Mouse (Mus musculus): ENCODE measurements around the gene Cux1. TPM values are rescaled to one million over a fixed set of nuclear protein-coding genes. Genes with fewer than 3 reads are reported as not detected.

Cux1 gene
- polyA plus RNA-seq, 1 experiment, result 46.6 TPM

DNA sequence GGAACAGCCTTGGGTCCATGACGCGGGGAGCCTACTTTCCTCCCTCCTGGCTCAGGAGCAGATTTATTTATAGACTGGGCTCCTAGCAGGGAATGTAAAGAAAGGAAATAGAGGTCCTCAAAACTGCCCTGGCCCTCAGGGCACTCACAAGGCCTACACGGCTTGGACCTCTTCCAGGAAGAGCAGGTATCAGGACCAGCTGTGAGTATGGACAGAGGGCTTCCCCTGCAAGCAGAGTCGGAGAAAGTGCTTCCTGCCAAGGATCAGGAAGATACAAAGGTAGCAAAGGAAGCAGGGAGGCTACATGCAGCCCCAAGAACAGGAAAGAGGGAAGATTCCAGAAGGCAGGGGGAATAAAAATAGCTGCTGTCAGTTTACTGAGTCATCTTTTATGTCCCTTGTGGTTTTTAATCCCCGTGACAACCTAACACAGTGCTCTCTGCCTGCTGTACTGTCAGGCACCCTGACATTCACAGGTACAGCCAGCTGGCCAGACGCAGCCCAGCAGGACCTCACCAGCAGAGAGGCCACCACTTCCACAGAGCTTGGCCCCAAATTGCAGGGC lies 66.9 kb downstream of the Cux1 start:
- H3K4me1 ChIP-seq (ENCODE audit: control insufficient read depth, insufficient read depth, low read length), result peaks cover 23% of the 10 kb centered on the region
- DNase-seq, result no peak
- H3K4me3 ChIP-seq (replicated peaks; ENCODE audit: extremely low read depth, low read depth, low read length), result no peak overlapping the region
- 37% methylated on average over 6 of the region's 6 CpGs for WGBS
- no peak for TF ChIP-seq POLR2A (IDR thresholded peaks at IDR 0.05; ENCODE audit: borderline replicate concordance, extremely low read depth, low read depth, low read length)
- TF ChIP-seq CTCF (IDR thresholded peaks at IDR 0.05; ENCODE audit: insufficient read depth, low read length), result no peak

DNA sequence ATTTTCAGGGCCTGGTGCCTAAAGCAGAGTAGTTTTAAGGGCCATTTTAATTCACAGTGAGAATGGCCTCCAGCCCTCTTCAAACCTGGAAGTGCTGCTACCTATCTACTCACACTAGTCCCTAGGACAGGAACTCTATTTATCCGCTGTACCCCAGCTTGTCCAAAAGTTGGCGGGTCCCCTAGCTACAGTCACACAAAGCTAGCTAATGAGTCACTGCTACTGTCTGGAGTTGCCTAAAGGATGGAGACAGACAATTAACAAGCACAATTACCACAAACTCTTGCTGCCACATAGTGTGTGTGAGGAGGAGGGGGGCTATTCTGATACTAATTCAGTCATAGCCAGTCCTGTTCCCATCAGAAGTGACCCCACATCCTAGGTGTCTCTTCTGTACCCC lies 68.0 kb downstream of the Cux1 start:
- no peak for TF ChIP-seq CTCF (IDR thresholded peaks at IDR 0.05; ENCODE audit: insufficient read depth, low read length)
- TF ChIP-seq POLR2A (IDR thresholded peaks at IDR 0.05; ENCODE audit: borderline replicate concordance, extremely low read depth, low read depth, low read length), result no peak
- no peak overlapping the region for H3K4me3 ChIP-seq (replicated peaks; ENCODE audit: extremely low read depth, low read depth, low read length)
- H3K4me1 ChIP-seq (ENCODE audit: control insufficient read depth, insufficient read depth, low read length), result peaks cover 23% of the 10 kb centered on the region
- DNase-seq, result no peak
- WGBS, result 65% methylated on average over 2 of the region's 2 CpGs

DNA sequence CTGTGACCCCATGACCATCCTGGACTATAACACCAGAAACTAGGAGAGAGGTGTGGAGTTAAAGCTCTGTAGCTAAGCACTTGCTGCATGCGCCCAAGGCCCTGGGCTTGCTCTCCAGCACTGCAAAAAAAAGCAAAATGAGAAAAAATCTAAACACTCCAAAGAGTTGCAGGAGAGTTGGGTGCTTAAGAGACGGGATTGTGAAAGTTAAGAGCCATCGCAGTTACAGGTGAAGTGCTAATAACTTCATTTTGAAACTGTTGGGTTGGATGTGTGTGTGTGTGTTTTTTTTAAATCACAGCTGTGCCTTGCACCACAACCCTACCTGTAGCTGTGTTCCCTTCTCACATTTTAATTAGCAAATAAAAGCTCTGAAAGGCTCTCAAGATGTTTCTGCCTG lies 68.5 kb downstream of the Cux1 start:
- TF ChIP-seq POLR2A (IDR thresholded peaks at IDR 0.05; ENCODE audit: borderline replicate concordance, extremely low read depth, low read depth, low read length), result no peak
- no peak for TF ChIP-seq CTCF (IDR thresholded peaks at IDR 0.05; ENCODE audit: insufficient read depth, low read length)
- 92% methylated on average over 3 of the region's 3 CpGs for WGBS
- peaks cover 23% of the 10 kb centered on the region for H3K4me1 ChIP-seq (ENCODE audit: control insufficient read depth, insufficient read depth, low read length)
- DNase-seq, result no peak
- no peak overlapping the region for H3K4me3 ChIP-seq (replicated peaks; ENCODE audit: extremely low read depth, low read depth, low read length)

DNA sequence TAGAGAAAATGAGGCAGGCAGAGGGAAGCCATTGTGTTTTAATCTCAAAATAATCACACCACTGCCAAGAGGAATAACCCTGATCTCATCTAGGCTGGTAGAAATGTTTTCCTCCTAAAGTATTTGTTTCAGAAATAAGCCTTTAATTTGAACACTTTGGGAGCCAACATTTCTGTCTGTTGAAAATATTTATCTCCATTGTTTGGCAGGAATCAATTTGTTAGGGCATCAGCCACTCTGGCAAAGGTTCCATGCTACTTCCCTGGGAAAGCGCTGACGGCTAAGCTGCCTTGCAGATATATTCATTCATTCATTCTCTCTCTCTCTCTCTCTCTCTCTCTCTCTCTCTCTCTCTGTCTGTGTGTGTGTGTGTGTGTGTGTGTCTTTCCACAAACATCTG lies 70.0 kb downstream of the Cux1 start:
- 33% methylated on average over 2 of the region's 2 CpGs for WGBS
- TF ChIP-seq CTCF (IDR thresholded peaks at IDR 0.05; ENCODE audit: insufficient read depth, low read length) (no peak), POLR2A (IDR thresholded peaks at IDR 0.05; ENCODE audit: borderline replicate concordance, extremely low read depth, low read depth, low read length) (no peak)
- DNase-seq, result no peak
- peaks cover 13% of the 10 kb centered on the region for H3K4me1 ChIP-seq (ENCODE audit: control insufficient read depth, insufficient read depth, low read length)
- H3K4me3 ChIP-seq (replicated peaks; ENCODE audit: extremely low read depth, low read depth, low read length), result no peak overlapping the region

DNA sequence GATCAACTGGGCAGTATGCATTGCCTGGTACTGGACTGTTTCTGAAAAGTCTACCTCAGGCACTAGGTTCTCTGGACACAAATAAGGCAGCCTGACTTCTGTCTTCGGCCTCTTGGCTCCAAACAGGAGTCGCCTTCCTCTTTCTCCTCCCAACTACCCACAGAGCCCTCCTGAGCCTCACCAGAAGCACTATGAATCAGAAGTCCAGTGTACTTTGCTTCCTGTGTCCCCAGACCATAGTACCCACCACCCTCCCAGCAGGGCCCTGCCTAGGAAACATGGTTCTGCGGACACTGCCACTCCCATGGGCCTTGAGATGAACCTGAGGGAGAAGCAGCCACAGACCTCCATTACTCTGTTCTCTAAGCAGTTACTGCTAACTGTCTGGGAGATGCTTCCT lies 71.7 kb downstream of the Cux1 start:
- DNase-seq, result no peak
- Histone ChIP-seq H3K4me3 (replicated peaks; ENCODE audit: extremely low read depth, low read depth, low read length) (no peak overlapping the region), H3K4me1 (ENCODE audit: control insufficient read depth, insufficient read depth, low read length) (peaks cover 7% of the 10 kb centered on the region)
- WGBS, result 81% methylated on average over 3 of the region's 3 CpGs
- no peak for TF ChIP-seq POLR2A (IDR thresholded peaks at IDR 0.05; ENCODE audit: borderline replicate concordance, extremely low read depth, low read depth, low read length)
- TF ChIP-seq CTCF (IDR thresholded peaks at IDR 0.05; ENCODE audit: insufficient read depth, low read length), result no peak

DNA sequence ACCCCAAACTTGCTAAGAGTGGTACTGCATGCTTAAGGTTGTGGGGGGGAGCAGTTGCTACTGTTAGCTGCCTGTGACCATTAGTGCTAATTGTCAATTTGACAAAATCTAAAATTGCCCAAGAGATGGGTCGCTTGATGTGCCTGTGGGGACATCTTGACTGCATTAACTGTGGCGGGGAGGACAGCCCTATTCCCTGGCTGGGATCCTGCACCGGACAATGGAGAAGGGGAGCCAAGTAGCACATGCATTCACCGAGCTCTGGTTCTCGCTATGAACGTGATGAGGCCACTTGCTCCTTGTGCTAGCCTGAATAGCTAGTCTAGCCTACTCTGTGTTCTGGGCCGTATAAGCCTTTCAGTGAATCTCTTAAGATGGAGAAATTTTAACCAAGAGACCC lies 72.4 kb downstream of the Cux1 start:
- DNase-seq, result no peak
- H3K4me1 ChIP-seq (ENCODE audit: control insufficient read depth, insufficient read depth, low read length), result peaks cover 5% of the 10 kb centered on the region
- TF ChIP-seq POLR2A (IDR thresholded peaks at IDR 0.05; ENCODE audit: borderline replicate concordance, extremely low read depth, low read depth, low read length) (no peak), CTCF (IDR thresholded peaks at IDR 0.05; ENCODE audit: insufficient read depth, low read length) (no peak)
- 84% methylated on average over 7 of the region's 7 CpGs for WGBS
- no peak overlapping the region for H3K4me3 ChIP-seq (replicated peaks; ENCODE audit: extremely low read depth, low read depth, low read length)

DNA sequence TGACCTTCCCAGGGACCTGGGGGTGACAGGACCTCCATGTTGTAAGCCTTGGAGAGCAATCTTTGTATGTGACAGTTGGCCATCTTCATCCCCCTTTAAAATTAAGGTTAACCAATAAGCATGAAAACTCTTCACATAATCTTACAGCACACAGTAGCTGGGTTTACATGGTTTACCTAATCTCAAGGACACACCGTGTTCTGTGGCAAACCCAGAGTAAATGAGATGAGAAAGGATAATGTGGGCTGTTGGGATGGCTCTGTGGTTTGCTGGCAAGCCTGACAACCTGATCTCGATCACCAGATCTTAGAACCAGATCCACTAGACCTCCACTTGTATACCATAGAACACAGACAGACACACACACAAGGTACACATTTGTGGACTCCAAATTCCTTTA lies 73.0 kb downstream of the Cux1 start:
- WGBS, result 75% methylated on average over 2 of the region's 2 CpGs
- Histone ChIP-seq H3K4me3 (replicated peaks; ENCODE audit: extremely low read depth, low read depth, low read length) (no peak overlapping the region), H3K4me1 (ENCODE audit: control insufficient read depth, insufficient read depth, low read length) (peaks cover 5% of the 10 kb centered on the region)
- no peak for DNase-seq
- no peak for TF ChIP-seq CTCF (IDR thresholded peaks at IDR 0.05; ENCODE audit: insufficient read depth, low read length)
- TF ChIP-seq POLR2A (IDR thresholded peaks at IDR 0.05; ENCODE audit: borderline replicate concordance, extremely low read depth, low read depth, low read length), result no peak

DNA sequence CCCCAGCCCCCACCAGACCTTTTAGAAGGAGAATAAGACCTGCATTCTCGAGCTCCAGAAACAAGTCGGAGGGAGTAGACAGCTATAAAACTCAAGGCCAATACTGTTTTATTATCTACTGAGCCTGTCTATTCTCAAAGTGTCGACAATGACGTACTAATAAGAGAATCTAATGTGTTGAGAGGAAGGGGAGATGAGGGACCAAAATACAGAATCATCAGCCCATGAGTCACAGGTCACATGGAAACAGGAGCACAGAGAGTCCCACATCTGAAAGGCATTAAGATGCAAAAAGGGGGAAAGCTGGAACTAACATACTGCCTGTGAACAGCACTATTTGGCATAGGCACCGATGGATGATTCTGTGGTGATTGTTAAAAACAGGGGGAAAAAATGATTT lies 77.8 kb downstream of the Cux1 start:
- WGBS, result 87% methylated on average over 5 of the region's 5 CpGs
- TF ChIP-seq CTCF (IDR thresholded peaks at IDR 0.05; ENCODE audit: insufficient read depth, low read length) (no peak), POLR2A (IDR thresholded peaks at IDR 0.05; ENCODE audit: borderline replicate concordance, extremely low read depth, low read depth, low read length) (no peak)
- Histone ChIP-seq H3K4me1 (ENCODE audit: control insufficient read depth, insufficient read depth, low read length) (no peaks in the 10 kb centered on the region), H3K4me3 (replicated peaks; ENCODE audit: extremely low read depth, low read depth, low read length) (no peak overlapping the region)
- no peak for DNase-seq

DNA sequence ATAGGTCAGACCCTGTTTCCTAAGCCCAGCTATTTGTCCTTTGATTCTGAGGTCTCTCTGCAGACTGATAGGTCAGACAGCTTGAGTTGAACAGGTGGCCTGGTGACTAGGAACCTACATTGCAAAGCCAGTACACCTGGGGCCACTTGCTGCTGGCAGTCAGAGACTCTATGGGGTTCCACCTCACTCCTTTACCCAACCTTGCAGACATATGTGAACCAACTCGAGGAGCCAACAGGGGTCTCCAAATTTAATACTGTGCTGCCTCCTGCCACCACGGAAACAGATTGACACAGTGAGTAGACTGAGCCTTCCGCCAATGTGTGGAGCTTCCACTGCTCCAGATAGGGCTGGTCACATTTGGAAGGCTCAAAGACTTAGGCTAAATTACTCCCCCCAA lies 78.6 kb downstream of the Cux1 start:
- WGBS, result 66% methylated on average over 3 of the region's 3 CpGs

DNA sequence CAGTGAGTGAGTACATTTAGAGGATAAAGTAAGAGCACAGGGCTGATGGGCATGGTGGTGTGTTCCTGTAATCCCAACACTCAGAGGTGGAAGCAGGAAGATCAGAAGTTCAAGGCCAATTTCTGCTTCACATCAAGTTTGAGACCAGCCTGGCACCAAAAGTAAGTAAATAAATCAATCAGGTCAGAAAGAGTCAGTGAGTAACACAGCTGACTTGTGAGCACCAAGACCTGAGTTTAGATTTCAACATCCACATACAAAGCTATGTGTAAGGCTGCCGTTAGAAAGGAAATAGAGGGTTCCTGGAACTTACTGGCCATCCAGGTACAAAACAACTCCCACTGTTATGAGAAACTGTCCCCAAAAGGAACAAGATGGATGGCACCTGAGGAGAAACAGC lies 79.1 kb downstream of the Cux1 start:
- DNase-seq, result no peak
- no peak for TF ChIP-seq CTCF (IDR thresholded peaks at IDR 0.05; ENCODE audit: insufficient read depth, low read length)
- TF ChIP-seq POLR2A (IDR thresholded peaks at IDR 0.05; ENCODE audit: borderline replicate concordance, extremely low read depth, low read depth, low read length), result no peak
- no peaks in the 10 kb centered on the region for H3K4me1 ChIP-seq (ENCODE audit: control insufficient read depth, insufficient read depth, low read length)
- 33% methylated on average over 1 of the region's 1 CpGs for WGBS
- H3K4me3 ChIP-seq (replicated peaks; ENCODE audit: extremely low read depth, low read depth, low read length), result no peak overlapping the region

More for the DNA sequence above, 78.6 kb downstream of the Cux1 start:
- DNase-seq, result no peak
- TF ChIP-seq POLR2A (IDR thresholded peaks at IDR 0.05; ENCODE audit: borderline replicate concordance, extremely low read depth, low read depth, low read length) (no peak), CTCF (IDR thresholded peaks at IDR 0.05; ENCODE audit: insufficient read depth, low read length) (no peak)
- H3K4me3 ChIP-seq (replicated peaks; ENCODE audit: extremely low read depth, low read depth, low read length), result no peak overlapping the region
- no peaks in the 10 kb centered on the region for H3K4me1 ChIP-seq (ENCODE audit: control insufficient read depth, insufficient read depth, low read length)
